Mouse (Mus musculus) liver, embryonic 12.5 days (tissue): Measurements from ENCODE around the gene C130050O18Rik. TPM values are rescaled to one million over a fixed set of nuclear protein-coding genes. Genes with fewer than 3 reads are reported as not detected.

ENCODE experiments used
- ATAC-seq: fragments of 200-750 bp; cut with Nextera tagmentation; 2 replicates; pipeline ENCODE4 v1.8.0; 2017; ENCODE audit warnings: moderate number of reproducible peaks, mild to moderate bottlenecking, moderate library complexity
- H3K27ac ChIP-seq: fragments of 300-500 bp; sonication (generic); 2 replicates; pipeline ENCODE4 v1.5.1; 2016; ENCODE audit warnings: mild to moderate bottlenecking
- H3K27me3 ChIP-seq: fragments of 300-500 bp; sonication (generic); replicated peaks from 2 replicates; pipeline ENCODE4 v1.6.1; 2016; ENCODE audit warnings: mild to moderate bottlenecking, moderate library complexity
- H3K36me3 ChIP-seq: fragments of 300-500 bp; sonication (generic); 2 replicates; pipeline ENCODE4 v1.6.1; 2016; ENCODE audit warnings: mild to moderate bottlenecking, moderate library complexity
- H3K4me1 ChIP-seq: fragments of 300-500 bp; sonication (generic); 2 replicates; pipeline ENCODE4 v1.6.1; 2016
- H3K4me2 ChIP-seq: fragments of 300-500 bp; sonication (generic); 2 replicates; pipeline ENCODE4 v1.6.1; 2016; ENCODE audit warnings: mild to moderate bottlenecking, moderate library complexity
- H3K4me3 ChIP-seq: fragments of 300-500 bp; sonication (generic); 2 replicates; pipeline ENCODE4 v1.5.1; 2016; ENCODE audit warnings: mild to moderate bottlenecking, moderate library complexity
- H3K9ac ChIP-seq: fragments of 300-500 bp; sonication (generic); 2 replicates; pipeline ENCODE4 v1.6.1; 2016; ENCODE audit warnings: mild to moderate bottlenecking, moderate library complexity
- H3K9me3 ChIP-seq: fragments of 300-500 bp; sonication (generic); replicated peaks from 2 replicates; pipeline ENCODE4 v1.6.1; 2016; ENCODE audit warnings: mild to moderate bottlenecking, moderate library complexity
- WGBS: fragments of 180-500 bp; shearing (Covaris S2); methylation state at CpG from one replicate; pipeline ENCODE4 v1.1.7; 2016; ENCODE audit not compliant: insufficient replicate concordance; 5-methylcytosine and 5-hydroxymethylcytosine counted together
- polyA plus RNA-seq: library from polyadenylated mRNA; unstranded; fragments of >200 nt; fragmentation: Nextera tagmentation; extraction: Ambion mirVana; gene quantifications from 2 replicates; pipeline ENCODE4 v1.2.1, GENCODE M21; 2016

The C130050O18Rik gene
- polyA plus RNA-seq, 1 experiment from 2014 or later = 0.72 TPM

- 69% methylated on average over 2 of the region's 2 CpGs for WGBS
- ATAC-seq = no peak
- Histone ChIP-seq H3K4me3 (no peak overlapping the region), H3K9ac (no peak overlapping the region), H3K36me3 (peaks cover 24% of the 10 kb centered on the region), H3K27ac (no peak overlapping the region), H3K27me3 (no peaks in the 10 kb centered on the region), H3K4me2 (no peak overlapping the region), H3K4me1 (peaks cover 16% of the 10 kb centered on the region; the same call in 1 of the 2 replicates), H3K9me3 (peaks cover 8% of the 10 kb centered on the region)
Observed at GRCm38 (mm10) chr5:139418110-139418509, 13.0 kb downstream of the C130050O18Rik start.

- Histone ChIP-seq H3K4me1 (peaks cover 19% of the 10 kb centered on the region; the same call in 1 of the 2 replicates), H3K36me3 (peaks cover 24% of the 10 kb centered on the region), H3K9me3 (peaks cover 8% of the 10 kb centered on the region), H3K9ac (no peak overlapping the region), H3K4me3 (no peak overlapping the region), H3K4me2 (no peak overlapping the region), H3K27ac (no peak overlapping the region), H3K27me3 (no peaks in the 10 kb centered on the region)
- no peak for ATAC-seq
- WGBS = 39% methylated on average over 3 of the region's 3 CpGs
Observed at GRCm38 (mm10) chr5:139418633-139419032, 13.6 kb downstream of the C130050O18Rik start.

DNA sequence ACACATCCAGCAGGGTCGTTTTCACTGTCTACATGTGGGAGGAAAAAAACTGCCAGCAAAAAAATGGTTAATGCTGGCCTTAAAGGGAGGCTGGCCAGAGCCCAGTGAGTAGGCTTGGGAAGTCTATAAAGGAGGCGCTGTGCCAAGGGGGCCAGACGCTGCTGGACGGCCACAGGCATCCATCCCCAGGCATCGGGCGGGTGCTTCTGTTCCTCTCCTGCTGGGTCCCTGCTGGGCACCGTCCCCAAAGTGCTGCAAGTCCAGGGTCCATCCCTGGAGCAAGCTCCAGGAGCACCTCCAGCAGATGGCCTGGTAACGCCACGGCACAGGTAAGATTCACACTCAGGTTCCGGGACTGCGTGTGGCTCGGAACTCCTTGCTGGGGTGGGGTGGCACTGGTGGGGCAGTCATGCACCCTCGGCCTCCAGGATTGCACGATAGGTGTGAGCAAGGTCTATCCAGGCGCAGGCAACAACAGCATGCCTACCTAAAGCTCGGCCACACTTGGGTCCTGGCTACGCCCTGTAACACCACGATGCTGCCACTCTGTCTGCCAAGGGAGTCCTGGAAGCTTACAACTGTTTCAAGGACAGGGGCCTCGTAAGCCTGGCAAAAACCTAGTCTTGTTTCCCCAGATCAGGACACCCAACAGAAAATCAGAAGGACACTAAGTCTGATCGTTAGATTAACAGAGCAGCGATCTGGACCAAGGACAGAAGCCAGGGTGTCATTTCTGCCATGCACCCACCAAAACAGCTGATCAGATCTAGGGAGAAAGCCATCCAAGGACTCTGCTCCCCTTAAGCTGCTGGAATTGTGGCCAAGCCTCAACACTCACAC is 18.2 kb downstream of the C130050O18Rik start, which contains the start of gene Gper1:
Gene Gper1, plus strand, starts transcription at position 126 of the 840 bp plus-strand sequence.
- WGBS = 79% methylated on average over 21 of the region's 21 CpGs
- Histone ChIP-seq H3K4me2 (no peak within 1 kb of the TSS), H3K4me3 (no peak within 1 kb of the TSS), H3K9ac (peak within 1 kb of the TSS; percentile 29; the same call in 1 of the 2 replicates), H3K4me1 (peaks cover 17% of the 10 kb centered on the region; the same call in 1 of the 2 replicates), H3K36me3 (peaks cover 8% of the 10 kb centered on the region; the same call in 1 of the 2 replicates), H3K27me3 (no peaks in the 10 kb centered on the region), H3K9me3 (no peaks in the 10 kb centered on the region), H3K27ac (no peak within 1 kb of the TSS)
- no peak for ATAC-seq

GRCm38 (mm10) chr5:139425198-139425597 is 20.1 kb downstream of the C130050O18Rik start:
- no peak for ATAC-seq
- 0 out of 2 replicates have a peak, but pooled peaks cover 4% of the 10 kb centered on the region for H3K4me1 ChIP-seq
- H3K36me3 ChIP-seq = peaks cover 8% of the 10 kb centered on the region; the same call in 1 of the 2 replicates
- WGBS = 73% methylated on average over 9 of the region's 9 CpGs
- no peaks in the 10 kb centered on the region for H3K27me3 ChIP-seq
- no peak overlapping the region for H3K9ac ChIP-seq
- H3K9me3 ChIP-seq = no peaks in the 10 kb centered on the region
- no peak overlapping the region for H3K4me2 ChIP-seq
- H3K4me3 ChIP-seq = no peak overlapping the region
- H3K27ac ChIP-seq = no peak overlapping the region

DNA sequence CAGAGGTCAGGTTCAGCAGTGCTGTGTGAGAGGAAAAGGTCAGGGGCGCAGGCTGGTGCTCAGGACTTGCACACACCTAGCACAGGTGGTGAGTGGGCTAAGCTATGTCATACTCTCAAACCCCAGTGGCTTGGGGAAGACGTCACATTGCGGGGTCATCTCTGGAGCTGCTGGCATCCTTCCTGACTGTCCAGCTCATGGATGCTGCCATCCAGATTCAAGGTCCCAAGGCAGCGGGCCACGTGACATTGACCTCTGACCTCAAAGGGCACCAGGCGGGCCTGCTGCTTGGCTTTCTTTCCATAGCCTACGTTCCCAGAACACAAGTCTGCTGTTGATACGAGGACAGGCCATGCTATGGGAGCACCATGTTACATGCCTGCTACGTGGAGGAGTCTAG is 21.9 kb downstream of the C130050O18Rik start:
- no peak overlapping the region for H3K4me3 ChIP-seq
- H3K9me3 ChIP-seq = no peaks in the 10 kb centered on the region
- no peak overlapping the region for H3K4me2 ChIP-seq
- 0 out of 2 replicates have a peak, but pooled peaks cover 4% of the 10 kb centered on the region for H3K4me1 ChIP-seq
- WGBS = 77% methylated on average over 9 of the region's 9 CpGs
- H3K27me3 ChIP-seq = no peaks in the 10 kb centered on the region
- H3K27ac ChIP-seq = no peak overlapping the region
- no peak overlapping the region for H3K9ac ChIP-seq
- H3K36me3 ChIP-seq = peaks cover 8% of the 10 kb centered on the region; the same call in 1 of the 2 replicates
- no peak for ATAC-seq

GRCm38 (mm10) chr5:139427989-139428388 is 22.9 kb downstream of the C130050O18Rik start:
- Histone ChIP-seq H3K9me3 (no peaks in the 10 kb centered on the region), H3K4me3 (no peak overlapping the region), H3K36me3 (peaks cover 8% of the 10 kb centered on the region; the same call in 1 of the 2 replicates), H3K9ac (no peak overlapping the region), H3K27me3 (no peaks in the 10 kb centered on the region), H3K4me2 (no peak overlapping the region), H3K27ac (no peak overlapping the region), H3K4me1 (0 out of 2 replicates have a peak, but pooled peaks cover 4% of the 10 kb centered on the region)
- WGBS = 68% methylated on average over 9 of the region's 9 CpGs
- ATAC-seq = no peak

DNA sequence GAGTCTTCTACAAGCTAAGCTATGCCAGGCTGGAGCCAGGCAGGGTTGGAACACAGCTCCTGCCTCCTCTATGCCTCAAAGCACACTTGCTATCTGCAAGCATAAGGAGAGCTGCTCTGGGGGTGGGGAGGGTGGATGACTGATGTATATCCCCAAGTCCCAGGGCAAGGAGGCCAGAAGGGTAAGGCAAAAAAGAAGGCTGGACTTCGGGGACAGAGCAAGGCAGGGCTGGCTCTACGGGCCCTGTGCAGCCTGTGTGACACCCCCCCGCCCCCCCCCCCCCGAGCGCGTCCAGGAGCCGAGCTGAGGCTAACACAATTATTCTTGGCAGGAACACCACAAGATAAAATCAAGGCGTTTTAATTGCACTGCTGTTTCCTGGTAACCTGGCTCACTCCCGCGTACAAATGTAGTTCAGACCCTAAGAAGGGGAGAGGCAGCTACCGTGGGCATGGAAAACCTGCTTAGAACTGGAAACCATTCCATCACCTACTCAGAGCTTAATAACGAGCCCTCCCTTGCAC is 24.8 kb downstream of the C130050O18Rik start:
- Histone ChIP-seq H3K4me2 (no peak overlapping the region), H3K36me3 (peaks cover 8% of the 10 kb centered on the region; the same call in 1 of the 2 replicates), H3K4me1 (peaks cover 17% of the 10 kb centered on the region), H3K9ac (no peak overlapping the region), H3K27ac (no peak overlapping the region), H3K27me3 (no peaks in the 10 kb centered on the region), H3K9me3 (no peaks in the 10 kb centered on the region), H3K4me3 (no peak overlapping the region)
- ATAC-seq = no peak
- WGBS = 59% methylated on average over 12 of the region's 12 CpGs

DNA sequence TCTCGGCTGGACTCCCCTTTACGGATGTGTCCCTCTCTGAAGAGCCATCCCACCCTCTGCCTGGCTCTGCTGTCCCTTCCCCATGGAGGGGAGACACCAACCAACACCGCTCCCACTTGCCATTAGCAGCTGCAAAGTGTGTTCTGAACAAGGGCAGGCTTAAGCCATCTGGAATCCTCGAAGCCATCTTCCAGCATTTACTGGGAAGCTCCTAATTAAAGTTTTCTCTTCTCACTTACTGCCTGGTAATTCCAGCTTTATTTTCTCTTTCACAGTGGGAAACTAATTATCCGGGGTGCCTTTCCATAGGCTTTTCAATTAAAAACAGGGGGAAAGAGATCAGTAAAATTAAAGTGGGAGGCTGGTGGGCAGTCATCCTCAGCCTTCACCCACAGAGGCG is 27.3 kb downstream of the C130050O18Rik start:
- H3K27ac ChIP-seq = no peak overlapping the region
- H3K9me3 ChIP-seq = no peaks in the 10 kb centered on the region
- no peak overlapping the region for H3K4me3 ChIP-seq
- ATAC-seq = no peak
- WGBS = 74% methylated on average over 6 of the region's 6 CpGs
- no peak overlapping the region for H3K4me2 ChIP-seq
- H3K36me3 ChIP-seq = peaks cover 6% of the 10 kb centered on the region
- H3K27me3 ChIP-seq = no peaks in the 10 kb centered on the region
- peaks cover 19% of the 10 kb centered on the region for H3K4me1 ChIP-seq
- H3K9ac ChIP-seq = no peak overlapping the region

- no peak overlapping the region for H3K4me3 ChIP-seq
- H3K9ac ChIP-seq = no peak overlapping the region
- peaks cover 7% of the 10 kb centered on the region for H3K36me3 ChIP-seq
- WGBS = 61% methylated on average over 7 of the region's 7 CpGs
- ATAC-seq = no peak
- H3K9me3 ChIP-seq = no peaks in the 10 kb centered on the region
- no peak overlapping the region for H3K27ac ChIP-seq
- peaks cover 19% of the 10 kb centered on the region for H3K4me1 ChIP-seq
- H3K27me3 ChIP-seq = no peaks in the 10 kb centered on the region
- H3K4me2 ChIP-seq = no peak overlapping the region
Observed at GRCm38 (mm10) chr5:139432747-139433508, 27.8 kb downstream of the C130050O18Rik start.

DNA sequence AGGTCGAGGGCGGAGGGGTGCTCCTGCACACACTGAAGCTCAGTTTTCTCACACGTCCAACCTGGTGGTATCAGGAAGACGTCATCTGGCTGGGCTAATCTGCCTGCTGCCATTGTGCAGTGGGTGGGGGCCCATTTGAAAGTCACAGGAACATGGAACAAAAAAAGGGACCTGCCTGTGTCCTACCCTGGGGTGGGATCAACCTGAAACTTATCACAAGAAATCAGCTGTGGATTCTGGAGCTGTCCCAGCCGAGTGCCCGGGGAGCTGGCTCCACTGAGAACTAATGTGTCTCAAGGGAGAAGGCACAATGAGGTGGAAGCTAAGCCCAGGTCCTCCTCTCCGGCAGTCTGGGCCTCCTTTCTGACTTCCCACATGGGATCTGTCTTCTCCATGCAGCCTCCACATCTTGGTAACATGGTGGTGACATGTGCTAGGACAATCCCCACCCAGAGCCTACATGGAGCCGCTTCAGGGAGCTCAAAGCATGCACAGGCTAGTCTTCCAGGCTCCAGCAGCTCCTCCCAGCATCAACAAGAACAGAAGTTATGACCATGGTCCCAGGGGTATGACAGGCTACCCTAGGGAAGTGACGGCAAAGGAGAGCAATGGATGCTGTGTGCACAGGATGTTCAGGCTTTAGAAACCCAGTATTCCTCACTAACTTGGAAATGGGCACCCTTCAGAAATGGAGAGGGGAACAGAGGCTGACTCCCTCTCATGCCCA is 28.9 kb downstream of the C130050O18Rik start:
- no peak overlapping the region for H3K4me2 ChIP-seq
- H3K9ac ChIP-seq = no peak overlapping the region
- WGBS = 58% methylated on average over 9 of the region's 9 CpGs
- H3K36me3 ChIP-seq = peaks cover 7% of the 10 kb centered on the region
- H3K9me3 ChIP-seq = no peaks in the 10 kb centered on the region
- H3K27ac ChIP-seq = no peak overlapping the region
- H3K4me1 ChIP-seq = peaks cover 19% of the 10 kb centered on the region
- no peak for ATAC-seq
- no peak overlapping the region for H3K4me3 ChIP-seq
- H3K27me3 ChIP-seq = no peaks in the 10 kb centered on the region

DNA sequence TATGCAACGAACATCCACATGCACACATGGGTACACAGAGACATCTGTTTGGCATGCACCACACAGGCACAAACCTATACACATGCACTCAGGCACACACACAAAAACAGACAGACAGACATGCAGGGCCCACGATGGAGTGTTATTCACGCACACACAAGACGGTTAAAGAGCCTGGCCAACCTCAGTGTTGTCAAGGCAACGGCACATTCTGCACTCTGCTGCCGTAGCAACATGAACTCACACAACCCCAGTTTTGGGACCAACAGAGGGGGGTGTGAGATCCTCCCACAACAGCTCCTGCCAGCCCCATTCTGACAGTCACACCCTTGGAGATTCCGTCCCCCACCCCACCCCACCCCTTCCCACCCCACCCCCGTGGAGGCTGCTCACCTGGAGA is 29.9 kb downstream of the C130050O18Rik start:
- H3K9me3 ChIP-seq = no peaks in the 10 kb centered on the region
- H3K9ac ChIP-seq = no peak overlapping the region
- peaks cover 19% of the 10 kb centered on the region for H3K4me1 ChIP-seq
- no peak overlapping the region for H3K27ac ChIP-seq
- H3K4me3 ChIP-seq = no peak overlapping the region
- H3K4me2 ChIP-seq = no peak overlapping the region
- H3K36me3 ChIP-seq = peaks cover 7% of the 10 kb centered on the region
- 75% methylated on average over 8 of the region's 8 CpGs for WGBS
- no peaks in the 10 kb centered on the region for H3K27me3 ChIP-seq
- ATAC-seq = no peak
